Mouse (Mus musculus): ENCODE results near the gene Mecom.
"Not testable (repeated sequence)": the region's sequence is repeated elsewhere in the genome, so short reads cannot be mapped to it uniquely, and the experiment has no call there.

The Mecom gene

DNA sequence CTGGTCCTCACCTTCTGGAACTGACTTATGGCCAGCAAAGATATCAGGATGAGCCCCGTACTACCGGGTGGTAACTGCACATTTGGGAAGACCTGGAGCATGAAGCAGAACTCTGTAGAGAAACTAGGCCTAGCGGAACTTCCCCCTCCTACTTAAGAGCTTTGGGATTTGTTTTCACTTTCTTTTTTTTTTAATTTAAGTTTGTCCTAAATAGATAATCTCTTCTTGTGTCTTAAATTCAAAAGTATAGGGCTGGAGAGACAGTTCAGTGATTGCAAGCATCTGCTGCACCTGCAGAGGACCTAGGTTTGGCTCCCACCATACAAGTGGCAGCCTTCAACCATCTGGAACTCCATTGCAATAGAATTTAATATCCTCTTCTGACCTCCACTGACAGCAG, at the start of gene Mecom:
TSS of gene Mecom (minus strand) at position 101 of the 400 bp plus-strand sequence.
- no peak for DNase-seq

DNA sequence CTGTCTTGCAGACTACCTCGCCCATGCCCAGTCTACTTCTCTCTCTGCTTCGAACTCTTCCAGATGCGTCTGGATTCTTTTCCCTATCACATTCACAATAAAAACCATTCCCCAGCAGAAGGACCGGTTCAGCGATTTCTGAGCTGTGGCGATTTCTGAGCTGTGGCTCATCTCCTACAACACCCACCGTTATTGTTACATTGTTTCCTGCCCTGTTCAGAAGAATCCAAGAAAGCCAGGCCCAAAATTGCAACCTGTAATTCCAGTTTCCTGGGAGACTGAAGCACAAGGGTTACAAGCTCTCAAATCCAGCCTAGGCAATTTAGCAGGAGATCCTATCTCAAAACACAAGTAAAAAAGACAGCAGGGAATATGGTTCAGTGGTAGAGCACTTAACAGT, 49.5 kb upstream of the Mecom start:
- DNase-seq: no peak

DNA sequence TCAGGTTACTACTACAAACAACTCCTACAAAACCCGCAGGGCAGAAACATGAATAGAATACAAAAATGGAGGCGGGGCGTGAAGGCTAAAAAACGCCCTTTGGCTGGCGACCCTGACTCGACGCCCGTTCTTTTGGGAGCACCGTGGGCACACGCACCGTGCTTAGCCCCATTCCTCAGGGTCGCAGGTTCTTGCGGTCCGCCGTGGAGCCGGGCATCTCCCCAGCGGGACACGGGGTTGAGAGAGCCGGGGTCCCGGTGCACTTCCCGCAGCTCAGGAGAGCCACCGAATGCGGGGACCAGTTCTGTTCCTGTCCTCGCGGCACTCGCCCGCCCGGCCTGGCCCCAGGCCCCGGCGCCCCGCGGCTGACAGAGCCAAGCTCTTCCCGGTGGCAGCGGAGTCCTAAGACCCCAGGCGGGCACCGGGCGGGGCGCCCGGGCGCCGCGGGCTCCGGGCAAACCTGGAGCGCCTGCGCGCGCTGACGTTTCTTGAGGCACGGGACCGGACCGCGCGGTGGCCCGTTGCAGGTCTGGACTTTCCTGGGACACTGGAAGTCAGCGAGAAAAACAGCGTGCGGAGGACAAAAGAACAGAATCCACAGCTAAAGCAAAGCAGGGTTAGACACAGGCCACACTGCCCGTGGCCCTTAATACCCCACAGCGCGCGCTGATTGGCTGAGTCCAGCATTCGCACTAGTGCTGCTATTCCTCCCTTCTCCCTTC, 47.5 kb upstream of the Mecom start:
- DNase-seq: peak; percentile 55

DNA sequence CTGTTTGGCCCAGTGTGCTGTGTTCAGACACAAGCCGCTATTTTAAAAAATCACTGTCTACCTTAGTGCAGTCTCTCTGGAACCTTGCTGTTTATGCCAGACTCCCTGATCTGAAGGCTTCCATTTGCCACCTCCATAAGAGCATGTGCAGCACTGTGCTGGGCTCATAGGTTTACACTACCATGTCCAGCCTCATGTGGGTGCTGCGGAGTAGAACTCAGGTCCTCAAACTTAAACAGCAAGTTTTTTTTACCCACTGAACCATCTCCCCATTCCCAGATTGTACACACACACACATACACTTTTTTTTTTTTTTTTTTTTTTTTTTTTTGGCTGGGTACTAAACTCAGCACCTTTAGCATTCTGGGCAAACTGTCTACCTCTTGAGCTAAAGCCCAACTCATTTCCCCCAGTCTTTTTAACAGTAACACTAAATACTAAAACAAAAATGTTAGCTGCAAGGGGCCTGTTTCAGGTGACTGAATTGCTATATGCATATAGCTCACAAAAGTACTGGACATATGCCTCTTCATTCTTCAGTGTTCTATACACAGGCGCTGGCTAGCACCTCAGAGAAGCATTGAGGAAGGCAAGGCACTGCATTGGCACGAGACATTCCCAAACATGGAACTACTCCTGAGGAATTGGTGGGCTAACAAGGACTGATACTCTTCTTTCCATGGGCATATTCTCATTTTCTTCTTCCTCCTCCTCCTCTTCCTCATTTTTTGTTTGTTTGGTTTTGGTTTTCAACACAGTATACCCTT, 46.1 kb upstream of the Mecom start:
- DNase-seq: no peak

DNA sequence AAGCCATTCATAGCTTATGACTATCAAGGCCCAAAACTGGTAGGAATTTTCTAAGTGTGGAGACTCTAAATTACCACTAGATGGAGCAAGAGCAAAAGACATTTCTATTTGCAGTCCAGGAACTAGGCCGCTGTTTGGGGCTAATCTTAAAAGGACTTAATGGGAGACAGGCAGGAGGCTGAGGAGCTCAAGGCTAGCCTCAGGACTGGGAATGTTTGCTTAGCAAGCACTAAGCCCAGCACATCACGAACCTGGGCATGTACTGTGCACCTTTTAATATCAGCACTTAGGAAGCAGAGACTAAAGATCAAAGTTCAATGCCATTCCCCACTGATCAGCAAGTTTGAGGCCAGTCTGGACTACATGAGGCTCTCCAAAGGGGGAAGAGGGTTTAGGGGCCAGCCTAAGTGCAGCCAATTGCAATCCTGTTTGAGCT, 44.6 kb upstream of the Mecom start:
- no peak for DNase-seq

DNA sequence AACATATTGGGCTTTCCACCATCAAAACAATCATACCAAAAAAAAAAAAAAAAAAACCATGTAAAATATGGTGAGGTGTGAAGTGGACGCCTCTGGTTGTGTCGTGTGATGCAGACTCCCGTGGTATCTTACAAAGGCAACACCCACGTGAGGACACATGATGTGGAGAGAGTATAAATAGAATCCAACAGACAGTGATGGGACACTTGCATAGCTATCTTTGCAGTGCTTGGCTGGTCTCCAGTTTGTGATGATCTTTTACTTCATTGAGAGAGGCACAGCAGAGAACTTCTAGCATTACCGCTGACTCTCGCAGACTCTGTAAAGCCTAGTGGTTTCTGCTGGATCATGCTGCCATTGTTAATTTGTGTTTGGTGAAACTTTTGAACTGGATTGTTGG, 41.1 kb upstream of the Mecom start:
- DNase-seq: no peak

DNA sequence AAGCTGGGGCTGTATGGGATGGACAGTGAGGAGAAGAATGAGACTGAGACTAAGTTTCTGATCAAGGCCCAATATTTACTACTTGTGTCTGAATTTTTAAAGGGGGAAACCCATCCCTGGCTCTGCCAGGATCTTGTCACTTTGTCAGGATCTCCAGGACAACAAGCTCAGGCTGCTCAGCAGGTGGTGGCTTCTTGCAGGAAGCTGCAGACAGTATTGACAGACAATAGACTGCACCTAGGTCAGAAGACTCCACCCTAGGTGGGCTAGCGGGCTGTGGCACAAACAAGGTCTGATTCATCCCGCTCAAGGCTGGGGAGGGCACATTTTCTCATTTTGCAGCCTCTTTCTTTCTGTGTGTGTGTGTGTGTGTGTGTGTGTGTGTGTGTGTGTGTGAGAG, 25.7 kb upstream of the Mecom start:
- no peak for DNase-seq

DNA sequence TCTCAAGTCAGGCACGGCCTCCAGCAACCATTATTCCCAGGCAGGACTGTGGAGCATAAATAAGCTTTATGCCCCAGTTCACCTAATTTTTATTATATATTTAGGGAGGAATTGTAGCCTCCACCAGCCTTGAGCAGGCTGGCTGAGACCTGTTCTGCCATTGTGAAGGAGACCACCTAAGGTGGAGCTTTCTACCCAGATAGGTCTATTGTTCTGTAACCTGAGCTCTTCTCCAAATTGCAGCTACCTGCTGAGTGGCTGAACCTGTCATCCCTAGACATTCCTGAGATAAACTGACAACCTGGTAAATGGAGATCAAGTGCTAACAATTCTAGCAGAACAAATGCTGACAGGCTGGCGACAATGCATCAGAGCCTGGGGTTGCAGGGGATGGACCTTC, 18.5 kb upstream of the Mecom start:
- not testable (repeated sequence) for DNase-seq

DNA sequence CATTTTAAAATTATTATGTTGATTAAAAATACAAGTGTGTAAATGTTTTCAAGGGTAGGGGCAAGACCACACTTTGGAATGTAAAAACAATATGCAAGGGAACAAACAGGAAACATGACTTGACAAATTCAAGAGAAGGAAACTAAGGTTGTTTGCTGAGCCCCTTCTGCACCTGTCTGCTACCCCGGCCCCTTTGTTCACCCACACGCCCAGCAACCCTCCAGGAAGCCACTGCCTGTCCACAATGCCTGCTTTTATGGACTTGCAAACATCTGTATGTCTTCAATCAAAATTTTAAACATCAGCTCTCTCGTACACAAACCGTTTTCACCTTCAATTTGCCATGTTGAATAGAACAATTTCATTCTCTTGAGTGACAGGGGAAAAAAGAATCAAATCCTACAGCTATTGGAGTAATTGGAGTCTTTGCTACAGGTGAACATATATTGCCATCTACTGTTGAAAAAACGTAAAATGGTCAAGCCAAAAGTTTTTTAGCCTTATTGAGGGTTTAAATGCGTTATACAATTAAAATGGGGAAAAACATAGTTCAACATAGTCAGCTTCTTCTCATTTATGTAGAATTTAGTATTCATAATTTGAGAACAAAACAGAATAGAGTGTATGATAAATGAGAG, 13.0 kb upstream of the Mecom start:
- no peak for DNase-seq

DNA sequence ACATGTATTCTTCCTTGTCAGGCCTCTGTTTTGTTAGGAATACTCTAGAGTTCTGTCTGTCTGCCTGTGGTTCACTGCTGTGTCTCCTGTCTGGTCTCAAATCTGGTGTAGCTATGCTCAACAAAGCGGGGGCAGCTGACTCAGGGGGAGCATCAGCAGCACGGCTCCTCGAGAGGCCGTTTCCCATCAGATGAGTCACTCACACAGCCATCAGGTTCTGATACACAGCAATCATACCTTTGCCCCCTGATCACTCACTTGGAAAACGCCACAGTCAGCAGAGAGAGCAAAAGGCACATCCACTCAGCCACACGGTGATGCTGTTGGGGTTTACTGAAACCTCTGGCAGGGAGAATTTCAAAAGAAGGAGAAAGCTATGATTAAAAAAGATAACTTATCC, 5.9 kb upstream of the Mecom start:
- DNase-seq: no peak

DNA sequence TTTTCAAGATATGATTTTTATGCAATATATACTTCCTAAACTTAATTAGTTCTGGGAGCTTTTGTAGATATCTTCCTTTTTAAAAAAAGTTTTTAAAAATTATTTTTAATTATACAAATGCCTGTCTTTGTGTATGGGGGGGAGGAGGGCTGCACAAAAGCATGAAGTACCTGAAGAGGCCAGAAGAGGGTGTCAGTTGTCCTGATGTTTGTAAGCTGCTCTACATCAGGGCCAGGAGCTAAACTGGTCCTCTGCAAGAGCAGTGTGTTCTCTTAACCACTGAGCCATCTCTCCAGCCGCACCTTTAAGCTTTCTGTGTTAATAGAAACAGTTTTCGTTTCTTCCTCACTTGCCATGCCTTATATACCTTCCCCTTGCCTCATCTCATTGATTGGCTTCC, 2.4 kb upstream of the Mecom start:
- DNase-seq: no peak

DNA sequence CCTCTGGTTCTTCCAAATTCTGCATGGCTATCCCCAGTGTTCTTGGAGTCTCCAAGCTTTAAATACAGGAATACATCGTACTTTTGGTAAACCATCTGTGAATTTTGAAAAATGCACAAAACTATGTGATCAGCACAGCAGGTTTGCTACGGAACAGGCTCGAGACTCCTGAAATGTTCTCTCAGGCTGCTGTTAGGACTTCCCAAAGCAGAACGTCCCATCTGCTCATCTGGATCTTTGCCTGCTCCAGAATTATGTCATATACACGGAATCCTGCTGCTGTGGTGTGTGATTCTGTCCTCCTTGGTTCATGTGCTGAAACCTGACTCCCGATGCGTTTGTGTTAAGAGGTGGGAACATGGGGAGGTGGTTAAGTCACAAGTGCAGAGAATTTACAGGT, 1.1 kb upstream of the Mecom start:
- DNase-seq: no peak

DNA sequence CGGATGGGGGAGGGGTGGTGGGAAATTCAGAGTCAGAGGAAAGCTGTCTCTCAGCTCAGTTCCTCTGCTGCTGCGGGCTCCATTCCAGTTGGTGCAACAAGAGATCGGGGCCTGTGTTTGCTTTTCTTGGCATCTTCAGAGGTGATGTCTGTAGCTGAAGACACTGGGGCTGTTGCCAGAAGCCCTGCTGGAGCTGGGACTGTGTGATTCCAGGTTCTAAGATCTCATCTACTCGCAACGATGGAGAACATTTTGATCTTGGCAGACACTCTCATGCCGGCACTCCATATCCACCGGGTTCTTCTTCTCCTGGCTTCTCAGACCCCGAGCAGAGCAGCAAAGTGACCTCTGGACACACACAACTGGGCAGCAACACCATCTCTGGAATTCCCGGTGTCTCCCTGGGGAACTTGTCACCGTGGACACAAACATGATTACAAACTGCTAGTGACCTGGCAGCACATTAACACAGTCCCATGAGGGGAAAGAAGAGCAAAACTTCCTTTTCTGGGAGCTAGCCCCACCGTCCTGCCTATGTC, 908 bp downstream of the Mecom start:
- DNase-seq: no peak

DNA sequence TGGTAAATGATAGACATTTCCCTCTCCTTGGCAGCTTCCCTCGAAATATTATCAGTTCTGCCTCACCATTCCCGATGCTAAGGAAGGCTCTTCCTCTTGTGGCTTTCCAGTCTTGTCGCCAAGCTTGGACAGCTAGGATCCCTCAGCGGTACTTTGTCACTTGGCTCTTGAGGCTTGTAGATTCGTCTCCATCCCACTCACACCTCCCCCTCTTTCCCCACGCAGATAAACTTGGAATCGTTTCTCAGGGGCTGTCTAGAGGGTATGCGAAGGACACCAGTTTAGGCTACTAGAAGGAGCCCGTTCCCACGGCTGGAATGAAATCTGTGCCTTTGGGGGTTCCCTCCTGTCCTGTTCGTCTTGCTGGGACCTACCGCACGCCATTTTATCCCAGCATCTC, 1.4 kb downstream of the Mecom start:
- DNase-seq: no peak

DNA sequence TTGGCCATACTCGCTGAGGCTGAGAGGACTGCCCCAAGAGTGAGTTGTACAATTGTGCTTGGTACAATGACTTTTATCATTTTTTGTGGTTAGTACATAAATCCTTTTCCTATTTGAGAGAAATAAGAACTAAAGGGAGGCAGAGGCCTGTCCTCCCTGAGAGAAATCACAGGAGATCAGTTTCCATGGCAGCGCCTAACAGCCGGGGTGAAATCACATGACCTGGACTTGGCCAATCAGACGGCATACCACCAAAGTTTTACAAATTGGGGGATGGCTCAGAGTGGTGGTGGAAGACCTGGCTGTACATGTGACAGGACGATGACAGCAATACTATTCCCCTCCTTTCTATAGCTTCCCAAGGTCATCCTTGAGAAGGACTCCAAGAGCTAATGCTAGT, 2.6 kb downstream of the Mecom start:
- no peak for DNase-seq

DNA sequence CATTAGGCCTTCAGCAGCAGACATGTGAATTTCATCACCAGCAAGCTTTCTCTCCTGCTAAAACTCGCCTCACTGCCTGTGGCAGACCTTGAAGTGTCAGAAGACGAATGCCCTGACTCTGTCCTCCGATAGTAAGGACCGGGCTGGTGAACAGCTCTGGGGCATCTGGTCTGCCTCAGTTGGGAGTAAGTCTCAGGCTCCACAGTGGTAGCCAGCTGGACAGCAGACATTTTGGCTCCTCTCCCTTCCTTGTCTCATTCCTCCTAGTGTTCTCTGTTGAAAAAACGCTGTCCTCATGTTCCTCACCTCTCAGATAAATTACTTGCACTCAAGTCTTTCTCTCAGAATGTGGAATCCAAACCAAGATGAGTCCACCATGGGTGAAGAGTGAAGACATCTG, 3.5 kb downstream of the Mecom start:
- no peak for DNase-seq

DNA sequence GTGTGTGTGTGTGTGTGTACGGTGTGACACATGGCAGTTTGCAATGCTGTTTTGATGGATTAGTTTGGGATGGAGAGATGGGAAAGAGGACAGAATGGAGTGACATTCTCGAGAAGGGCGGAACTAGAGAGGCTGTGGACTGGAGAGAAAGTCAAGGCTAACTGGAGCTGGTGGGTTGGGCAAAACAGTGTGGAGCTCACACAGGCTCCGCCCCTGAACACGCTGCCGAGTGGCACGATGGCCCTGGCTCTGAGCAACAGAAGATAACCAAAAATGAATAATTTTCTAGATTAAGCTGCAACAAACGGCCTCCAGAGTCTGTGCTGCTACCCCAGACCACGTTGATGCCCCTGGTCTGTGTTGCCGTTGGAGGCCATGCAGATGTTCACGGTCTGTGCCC, 12.0 kb downstream of the Mecom start:
- DNase-seq: no peak

DNA sequence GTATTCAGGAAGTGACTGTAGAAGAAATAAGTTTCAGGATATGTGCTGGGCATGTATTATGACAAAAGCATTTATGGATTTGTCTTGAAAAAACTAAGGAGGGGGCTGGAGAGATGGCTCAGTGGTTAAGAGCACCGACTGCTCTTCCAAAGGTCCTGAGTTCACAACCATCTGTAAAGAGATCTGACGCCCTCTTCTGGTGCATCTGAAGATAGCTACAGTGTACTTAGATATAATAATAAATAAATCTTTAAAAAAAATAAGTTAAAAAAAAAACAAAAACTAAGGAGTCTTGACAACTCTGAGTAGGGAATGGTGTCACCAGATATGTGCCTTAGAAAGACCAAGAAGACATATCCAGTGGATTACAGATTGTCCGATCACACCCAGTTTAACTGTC, 27.1 kb downstream of the Mecom start:
- not testable (repeated sequence) for DNase-seq

DNA sequence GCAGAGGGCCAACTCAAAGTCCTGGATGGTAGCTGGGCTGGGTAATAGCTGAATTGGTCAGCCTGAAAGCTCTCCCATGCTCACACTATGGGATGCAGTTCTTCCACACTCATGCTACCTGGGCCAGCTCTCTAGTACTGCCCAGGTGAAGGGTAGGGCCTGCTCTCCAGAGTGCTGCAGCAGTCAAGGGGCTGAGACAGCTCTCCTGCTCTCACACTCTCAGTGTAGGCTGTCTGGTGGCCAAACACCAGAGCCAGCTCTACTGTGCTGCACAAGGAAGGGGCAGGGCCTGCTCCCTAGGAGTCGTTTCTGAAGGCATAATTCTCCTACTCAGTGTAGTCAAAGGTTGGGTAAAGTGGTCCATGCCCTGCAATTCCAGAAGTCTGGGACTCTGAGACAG, 28.4 kb downstream of the Mecom start:
- DNase-seq: no peak

DNA sequence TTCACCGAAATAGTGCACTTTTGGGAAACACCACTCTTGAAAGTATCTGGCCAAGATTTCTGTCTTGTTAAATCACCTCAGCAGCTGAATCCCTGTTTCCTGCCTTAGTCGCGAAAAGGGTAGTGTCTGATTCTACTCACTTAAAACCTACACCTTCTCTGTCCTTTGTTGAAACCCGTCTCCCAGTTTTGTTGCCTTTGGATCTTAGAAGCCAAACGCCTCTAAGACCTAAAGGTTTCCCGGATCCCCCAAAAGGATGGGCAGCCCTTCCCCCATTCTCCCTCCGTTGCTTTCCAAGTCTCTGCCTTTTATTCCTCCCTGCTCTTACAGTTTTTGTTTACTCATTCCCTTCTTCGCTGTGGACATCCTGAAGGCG, 32.0 kb downstream of the Mecom start:
- no peak for DNase-seq

DNA sequence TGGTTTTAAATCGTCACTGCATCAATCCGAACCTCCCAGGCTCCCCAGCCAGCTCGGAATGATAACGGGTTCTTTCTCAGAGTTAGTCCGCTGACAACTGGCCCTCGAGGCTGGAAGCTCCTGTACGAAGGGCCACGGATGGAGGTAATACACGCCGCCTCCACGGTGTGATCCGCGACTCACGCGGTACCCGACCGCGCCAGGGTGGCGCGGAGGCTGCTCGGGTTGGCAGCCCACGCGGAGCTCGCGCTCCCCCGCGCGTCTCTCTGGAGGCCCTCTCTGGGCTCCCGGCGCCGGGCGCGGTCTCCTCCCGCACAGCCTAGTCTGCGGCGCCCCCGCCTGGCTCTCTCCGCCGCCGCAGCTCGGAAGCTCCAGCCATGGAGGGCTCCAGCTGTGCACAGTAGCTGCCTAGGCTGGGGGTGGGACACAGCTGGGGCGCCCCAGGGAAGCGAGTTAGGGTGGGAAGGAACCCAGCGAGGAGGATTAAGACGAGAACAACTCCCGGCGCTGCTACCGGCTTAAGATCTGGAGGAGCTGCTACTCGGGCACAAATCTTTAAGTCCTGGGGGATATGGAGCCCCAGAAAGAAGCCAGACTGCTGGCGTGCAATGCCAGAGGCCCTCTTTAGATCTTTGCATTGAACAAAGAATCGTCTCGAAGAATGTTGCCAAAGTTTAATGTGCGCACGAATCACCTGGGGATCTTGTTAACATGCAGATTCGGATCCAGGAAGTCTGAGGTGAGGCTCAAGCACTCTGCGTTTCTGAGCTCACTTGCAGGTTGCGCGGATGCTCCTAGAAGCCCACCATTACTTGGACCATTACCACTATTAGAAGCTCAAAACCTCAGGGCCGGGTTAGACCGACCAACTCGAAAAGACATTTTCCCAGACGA, 32.7 kb downstream of the Mecom start:
- no peak for DNase-seq

DNA sequence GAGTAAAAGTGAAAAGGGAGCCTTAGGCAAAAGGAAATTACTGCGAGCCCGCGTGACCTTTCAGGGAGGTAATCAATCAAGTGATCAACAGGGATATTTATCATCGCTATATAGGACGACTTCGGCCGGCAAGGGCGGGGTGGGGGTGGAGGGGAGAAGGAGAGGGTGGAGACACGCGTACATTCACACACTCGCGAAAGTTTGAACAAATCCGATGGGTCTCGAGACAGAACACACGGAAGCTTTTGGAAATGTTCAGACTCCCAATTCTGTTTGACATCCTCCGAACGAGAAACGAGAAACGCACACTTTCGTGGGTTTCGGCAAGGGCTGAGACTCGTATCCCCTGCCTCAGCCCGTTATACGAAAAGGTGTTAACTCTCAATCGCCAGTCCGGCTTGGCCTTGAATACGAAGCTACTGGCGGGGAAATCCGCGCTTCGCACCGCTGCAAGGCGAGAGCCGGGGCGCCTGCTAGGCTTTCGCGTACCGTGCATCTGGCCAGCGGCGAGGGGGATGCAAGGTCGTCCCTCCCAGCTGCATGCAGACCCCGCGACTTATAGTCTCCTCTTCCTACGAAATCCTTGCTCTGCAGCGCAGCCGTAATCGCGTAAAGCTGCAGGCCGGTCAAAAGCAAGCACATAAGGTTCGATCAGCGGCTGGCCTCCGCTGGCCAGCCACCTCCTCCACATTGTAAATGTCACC, 33.6 kb downstream of the Mecom start:
- DNase-seq: no peak
